7 mouse cellular contexts compared by ENCODE assay signal in genomic region chr1:151755660-151756424, GRCm38 (mm10). TPM values are rescaled to one million over a fixed set of nuclear protein-coding genes. Genes with fewer than 3 reads are reported as not detected.
DNase-seq lines count a peak whose midpoint lies in the region; ATAC-seq lines count a peak whose summit lies in the region.

No protein-coding gene starts in this region.

- H3K36me3 ChIP-seq in embryonic facial prominence, embryonic 12.5 days, result no peaks in the 10 kb centered on the region
- peaks cover 4% of the 10 kb centered on the region; the same call in 1 of the 2 replicates for H3K36me3 ChIP-seq in midbrain, embryonic 13.5 days

- no peaks in the 10 kb centered on the region for H3K27me3 ChIP-seq in embryonic facial prominence, embryonic 12.5 days
- H3K27me3 ChIP-seq in midbrain, embryonic 13.5 days, result no peaks in the 10 kb centered on the region

- intact Hi-C loops in left cerebral cortex, postnatal 4 days (cut with DNase I), result no loop called here
- intact Hi-C loops in left cerebral cortex, postnatal 36 days (cut with DNase I), result no loop called here

- peak overlapping the region; percentile 77 for H3K27ac ChIP-seq in embryonic facial prominence, embryonic 12.5 days
- H3K27ac ChIP-seq in midbrain, embryonic 13.5 days, result peak overlapping the region; percentile 89

- H3K4me2 ChIP-seq in embryonic facial prominence, embryonic 12.5 days (replicated peaks), result peak overlapping the region; percentile 98
- peak overlapping the region; percentile 92 for H3K4me2 ChIP-seq in midbrain, embryonic 13.5 days (replicated peaks)

- DNase-seq in left cerebral cortex, postnatal 4 days, result peak; percentile 59
- DNase-seq in left cerebral cortex, postnatal 36 days (ENCODE audit: low spot score in 2 of 2), result no peak
- DNase-seq in WW6 (ENCODE audit: low read depth, low spot score), result peak; percentile 24
- peak; percentile 57 for DNase-seq in induced T-regulatory cell, adult 2 months (ENCODE audit: low read depth)
- no peak for DNase-seq in thymus, postnatal 14 days

- peak overlapping the region; percentile 99 for H3K4me3 ChIP-seq in embryonic facial prominence, embryonic 12.5 days
- peak overlapping the region; percentile 94 for H3K4me3 ChIP-seq in midbrain, embryonic 13.5 days (replicated peaks)

- H3K9me3 ChIP-seq in embryonic facial prominence, embryonic 12.5 days, result no peaks in the 10 kb centered on the region
- no peaks in the 10 kb centered on the region for H3K9me3 ChIP-seq in midbrain, embryonic 13.5 days

- H3K9ac ChIP-seq in embryonic facial prominence, embryonic 12.5 days, result peak overlapping the region; percentile 78
- H3K9ac ChIP-seq in midbrain, embryonic 13.5 days (replicated peaks), result peak overlapping the region; percentile 81

- ATAC-seq in embryonic facial prominence, embryonic 12.5 days (ENCODE audit: insufficient number of reproducible peaks, insufficient read depth, low FRiP score, low TSS enrichment), result peak; percentile 11; the same call in 1 of the 2 replicates
- no peak for ATAC-seq in midbrain, embryonic 13.5 days

- 7% methylated on average over 36 of the region's 36 CpGs for WGBS in embryonic facial prominence, embryonic 12.5 days
- WGBS in midbrain, embryonic 13.5 days, result 7% methylated on average over 36 of the region's 36 CpGs

- peaks cover 15% of the 10 kb centered on the region for H3K4me1 ChIP-seq in embryonic facial prominence, embryonic 12.5 days
- H3K4me1 ChIP-seq in midbrain, embryonic 13.5 days (replicated peaks), result peaks cover 18% of the 10 kb centered on the region

RNA-seq across cellular contexts. Expression of gene Edem3, which starts 0.7 kb away (rescaled TPM):
- total RNA-seq in left cerebral cortex, postnatal 4 days (2021), result 10 to 100 TPM; 47.1 to 47.5 TPM
- total RNA-seq in left cerebral cortex, postnatal 36 days (2021), result 10 to 100 TPM; 35.8 to 38.7 TPM
- 24.6 and 27.6 TPM in 2 replicates for polyA plus RNA-seq in embryonic facial prominence, embryonic 12.5 days (2016; fragmentation: Nextera tagmentation; extraction: Ambion mirVana)
- 18.2 and 19.1 TPM in 2 replicates for polyA plus RNA-seq in midbrain, embryonic 13.5 days (2015; fragmentation: Nextera tagmentation; extraction: Ambion mirVana)

Comparison
In these comparisons a context has a peak if more than half of its experiments do, and no peak if none do; other contexts are left out.
1. DNase-seq: peak in left cerebral cortex, postnatal 4 days (single experiment), WW6 (single experiment) and induced T-regulatory cell, adult 2 months (single experiment); none in left cerebral cortex, postnatal 36 days (0 of 2) and thymus, postnatal 14 days (single experiment).